Mouse (Mus musculus) lung, adult 2 months (tissue): ENCODE measurements around the gene Calm4.

Source experiments
- CTCF ChIP-seq: fragments of 200-500 bp; IDR thresholded peaks from 2 replicates; pipeline ENCODE4 v1.5.1; 2011; ENCODE audit warnings: mild to moderate bottlenecking, low read length, control low read depth; ENCODE audit not compliant: insufficient read depth
- POLR2A ChIP-seq: fragments of 200-500 bp; IDR thresholded peaks from 2 replicates; pipeline ENCODE4 v1.6.1; 2011; ENCODE audit warnings: low read depth, mild to moderate bottlenecking, control low read depth, low read length, borderline replicate concordance; ENCODE audit errors: extremely low read depth

- TF ChIP-seq CTCF (no peak), POLR2A (no peak)
Measured at GRCm38 (mm10) chr13:3818740-3819076, 18.8 kb upstream of the Calm4 start.
